Mouse (Mus musculus) monocyte, adult 2 months (primary cell): Measurements from ENCODE around the gene Tsga10.

Experiments
- DNase-seq, 2 experiments: peaks; one replicate each; pipeline ENCODE4 v3.0.0; 2022; ENCODE audit warnings: low spot score in 2 of 2, low read depth in 1 of 2

Gene Tsga10

GRCm38 (mm10) chr1:37866286-37866685, at the start of gene Tsga10:
Tsga10 (minus strand) TSS chr1:37866429.
- no peak for DNase-seq

GRCm38 (mm10) chr1:37912751-37913150, 46.5 kb upstream of the Tsga10 start:
- DNase-seq, result no peak

GRCm38 (mm10) chr1:37903178-37903577, 36.9 kb upstream of the Tsga10 start:
- no peak for DNase-seq

GRCm38 (mm10) chr1:37900288-37900687, 34.1 kb upstream of the Tsga10 start:
- DNase-seq, result no peak

GRCm38 (mm10) chr1:37899816-37900215, 33.6 kb upstream of the Tsga10 start:
- no peak for DNase-seq

- no peak for DNase-seq
Observed at GRCm38 (mm10) chr1:37894606-37895005, 28.4 kb upstream of the Tsga10 start.

GRCm38 (mm10) chr1:37891400-37891799, 25.2 kb upstream of the Tsga10 start:
- no peak for DNase-seq

- peak; percentile 66 to 79 for DNase-seq
Observed at GRCm38 (mm10) chr1:37890025-37890652, 23.9 kb upstream of the Tsga10 start, which contains the start of the genes Mitd1 and Mrpl30. Mitd1 (minus strand) TSS chr1:37890411. Mrpl30 (plus strand) TSS chr1:37890477.

GRCm38 (mm10) chr1:37889206-37889605, 23.0 kb upstream of the Tsga10 start:
- DNase-seq, result no peak

GRCm38 (mm10) chr1:37884451-37884850, 18.2 kb upstream of the Tsga10 start:
- DNase-seq, result no peak

GRCm38 (mm10) chr1:37883411-37883810, 17.2 kb upstream of the Tsga10 start:
- DNase-seq, result no peak

- DNase-seq, result no peak
Observed at GRCm38 (mm10) chr1:37877736-37878460, 11.7 kb upstream of the Tsga10 start.

GRCm38 (mm10) chr1:37873157-37873556, 6.9 kb upstream of the Tsga10 start:
- no peak for DNase-seq

GRCm38 (mm10) chr1:37872131-37873067, 6.2 kb upstream of the Tsga10 start:
- DNase-seq, result peak in 1 of 2 experiments; percentile 16

- no peak for DNase-seq
Observed at GRCm38 (mm10) chr1:37871704-37872103, 5.5 kb upstream of the Tsga10 start, which contains the start of gene Lipt1. Lipt1 (plus strand) TSS chr1:37871738.

- DNase-seq, result no peak
Observed at GRCm38 (mm10) chr1:37869362-37869761, 3.1 kb upstream of the Tsga10 start.

GRCm38 (mm10) chr1:37868640-37869039, 2.4 kb upstream of the Tsga10 start:
- DNase-seq, result no peak

GRCm38 (mm10) chr1:37867684-37868322, 1.6 kb upstream of the Tsga10 start:
- DNase-seq, result no peak

GRCm38 (mm10) chr1:37867056-37867455, 827 bp upstream of the Tsga10 start:
- DNase-seq, result peak in 1 of 2 experiments; percentile 54

GRCm38 (mm10) chr1:37865401-37866215, 621 bp downstream of the Tsga10 start:
- no peak for DNase-seq
